Mouse (Mus musculus) olfactory bulb, adult 2 months (tissue): ENCODE measurements around the gene Gm10354. TPM values are rescaled to one million over a fixed set of nuclear protein-coding genes. Genes with fewer than 3 reads are reported as not detected.
"Not testable (repeated sequence)": the region's sequence is repeated elsewhere in the genome, so short reads cannot be mapped to it uniquely, and the experiment has no call there.

Experiments used
- H3K27ac ChIP-seq: fragments of 200-500 bp; 2 replicates; pipeline ENCODE4 v1.5.1; 2012; ENCODE audit warnings: low read depth, low read length; ENCODE audit not compliant: insufficient read depth
- H3K4me1 ChIP-seq: fragments of 200-500 bp; 2 replicates; pipeline ENCODE4 v1.6.1; 2012; ENCODE audit warnings: low read length; ENCODE audit not compliant: control insufficient read depth, insufficient read depth
- H3K4me3 ChIP-seq: fragments of 200-500 bp; 2 replicates; pipeline ENCODE4 v1.5.1; 2012; ENCODE audit warnings: mild to moderate bottlenecking, low read depth, low read length, moderate library complexity; ENCODE audit not compliant: insufficient read depth
- WGBS: fragments of 180-500 bp; shearing (Covaris S2); methylation state at CpG from one replicate; pipeline ENCODE4 v1.1.7; 2018; 5-methylcytosine and 5-hydroxymethylcytosine counted together
- polyA plus RNA-seq: library from polyadenylated mRNA; stranded (reverse); fragments of >200 nt; gene quantifications from 2 replicates; pipeline ENCODE4 v1.2.4, GENCODE M21; 2012; ENCODE audit warnings: low replicate concordance; ENCODE audit not compliant: missing spikeins, insufficient read depth, insufficient read length

The Gm10354 gene
- polyA plus RNA-seq, 1 experiment: not detected

GRCm38 (mm10) chr5:14986649-14987387 is 8.1 kb upstream of the Gm10354 start:
- WGBS: 38% methylated on average over 6 of the region's 6 CpGs
- H3K4me1 ChIP-seq, H3K4me3 ChIP-seq, H3K27ac ChIP-seq: not testable (repeated sequence)

GRCm38 (mm10) chr5:14977368-14977767 is 1.4 kb downstream of the Gm10354 start:
- H3K4me3 ChIP-seq, H3K27ac ChIP-seq, H3K4me1 ChIP-seq: not testable (repeated sequence)
- WGBS: 73% methylated on average over 4 of the region's 4 CpGs

GRCm38 (mm10) chr5:14975294-14975693 is 3.4 kb downstream of the Gm10354 start:
- WGBS: 72% methylated on average over 4 of the region's 4 CpGs
- not testable (repeated sequence) for H3K4me1 ChIP-seq, H3K4me3 ChIP-seq, H3K27ac ChIP-seq

GRCm38 (mm10) chr5:14972841-14973240 is 5.9 kb downstream of the Gm10354 start:
- not testable (repeated sequence) for H3K4me3 ChIP-seq, H3K27ac ChIP-seq, H3K4me1 ChIP-seq
- WGBS: 75% methylated on average over 3 of the region's 3 CpGs

- not testable (repeated sequence) for H3K4me1 ChIP-seq, H3K27ac ChIP-seq, H3K4me3 ChIP-seq
- 83% methylated on average over 13 of the region's 13 CpGs for WGBS
These were observed 14.9 kb downstream of the Gm10354 start for GRCm38 (mm10) chr5:14963821-14964220.

GRCm38 (mm10) chr5:14961502-14961901 is 17.2 kb downstream of the Gm10354 start:
- WGBS: 79% methylated on average over 4 of the region's 4 CpGs
- H3K4me3 ChIP-seq, H3K27ac ChIP-seq, H3K4me1 ChIP-seq: not testable (repeated sequence)

GRCm38 (mm10) chr5:14955928-14956706 is 22.6 kb downstream of the Gm10354 start:
- not testable (repeated sequence) for H3K4me3 ChIP-seq
- WGBS: 95% methylated on average over 1 of the region's 1 CpGs

GRCm38 (mm10) chr5:14953587-14953986 is 25.1 kb downstream of the Gm10354 start:
- H3K27ac ChIP-seq, H3K4me1 ChIP-seq, H3K4me3 ChIP-seq: not testable (repeated sequence)

More at GRCm38 (mm10) chr5:14955928-14956706, 22.6 kb downstream of the Gm10354 start:
- not testable (repeated sequence) for H3K27ac ChIP-seq, H3K4me1 ChIP-seq

GRCm38 (mm10) chr5:14952749-14953148 is 26.0 kb downstream of the Gm10354 start:
- not testable (repeated sequence) for H3K4me3 ChIP-seq, H3K4me1 ChIP-seq, H3K27ac ChIP-seq
- 67% methylated on average over 3 of the region's 3 CpGs for WGBS

- H3K4me3 ChIP-seq, H3K4me1 ChIP-seq, H3K27ac ChIP-seq: not testable (repeated sequence)
- 67% methylated on average over 7 of the region's 7 CpGs for WGBS
These were observed 26.9 kb downstream of the Gm10354 start for GRCm38 (mm10) chr5:14951822-14952221.

GRCm38 (mm10) chr5:14947482-14948198 is 31.1 kb downstream of the Gm10354 start:
- not testable (repeated sequence) for H3K27ac ChIP-seq, H3K4me1 ChIP-seq, H3K4me3 ChIP-seq
- WGBS: 62% methylated on average over 4 of the region's 4 CpGs

GRCm38 (mm10) chr5:14945524-14945923 is 33.2 kb downstream of the Gm10354 start:
- not testable (repeated sequence) for H3K4me1 ChIP-seq, H3K4me3 ChIP-seq, H3K27ac ChIP-seq
- 62% methylated on average over 4 of the region's 4 CpGs for WGBS

GRCm38 (mm10) chr5:14941043-14941442 is 37.7 kb downstream of the Gm10354 start:
- not testable (repeated sequence) for H3K4me3 ChIP-seq, H3K27ac ChIP-seq, H3K4me1 ChIP-seq
- 90% methylated on average over 1 of the region's 1 CpGs for WGBS

- H3K4me1 ChIP-seq, H3K27ac ChIP-seq, H3K4me3 ChIP-seq: not testable (repeated sequence)
- 24% methylated on average over 1 of the region's 1 CpGs for WGBS
These were observed 40.4 kb downstream of the Gm10354 start, which contains the start of gene Speer4e for GRCm38 (mm10) chr5:14938329-14938728. Gene Speer4e (minus strand): TSS chr5:14938429.
